Mouse (Mus musculus): ENCODE data around the gene Rdh1. TPM values are rescaled to one million over a fixed set of nuclear protein-coding genes. Genes with fewer than 3 reads are reported as not detected.
"Not testable (repeated sequence)": the region's sequence is repeated elsewhere in the genome, so short reads cannot be mapped to it uniquely, and the experiment has no call there.

Gene Rdh1
- polyA plus RNA-seq, 1 experiment from 2014 or later = not detected

- H3K9me3 ChIP-seq = no peaks in the 10 kb centered on the region
- WGBS = 59% methylated on average over 1 of the region's 1 CpGs
- no peaks in the 10 kb centered on the region for H3K27me3 ChIP-seq (replicated peaks)
- no peak overlapping the region for H3K27ac ChIP-seq (replicated peaks)
- no peak overlapping the region for H3K4me2 ChIP-seq
- H3K36me3 ChIP-seq = no peaks in the 10 kb centered on the region
- ATAC-seq (ENCODE audit: extremely low read depth, insufficient number of reproducible peaks, low FRiP score, low TSS enrichment) = no peak
- no peak overlapping the region for H3K9ac ChIP-seq
- H3K4me1 ChIP-seq = no peaks in the 10 kb centered on the region
- H3K4me3 ChIP-seq = no peak overlapping the region
Measured at GRCm38 (mm10) chr10:127799295-127799694, 39.8 kb downstream of the Rdh1 start.

DNA sequence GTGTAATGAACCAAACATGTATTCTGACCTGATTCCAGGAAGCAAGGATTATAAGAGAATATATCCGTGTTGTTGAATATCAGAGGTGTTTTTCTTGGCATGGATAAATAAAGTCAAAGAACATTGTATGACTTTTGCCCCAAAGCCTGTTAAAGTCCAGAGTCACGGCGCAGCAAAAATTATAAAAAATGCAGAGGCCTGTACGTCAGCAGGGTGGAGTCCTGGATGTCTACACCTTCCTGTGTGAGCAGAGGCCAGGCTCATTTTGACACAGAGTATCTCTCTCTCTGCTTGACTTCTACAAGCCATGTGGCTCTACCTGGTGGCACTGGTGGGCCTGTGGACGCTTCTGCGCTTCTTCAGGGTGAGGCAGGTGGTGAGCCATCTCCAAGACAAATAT, 41.4 kb downstream of the Rdh1 start, which contains the start of gene Rdh16:
Gene Rdh16, plus strand, starts transcription at position 262 of the 400 bp plus-strand sequence.
- Histone ChIP-seq H3K36me3 (no peaks in the 10 kb centered on the region), H3K4me1 (no peaks in the 10 kb centered on the region), H3K9me3 (no peaks in the 10 kb centered on the region), H3K4me3 (no peak within 1 kb of the TSS), H3K9ac (no peak within 1 kb of the TSS), H3K4me2 (no peak within 1 kb of the TSS), H3K27ac (replicated peaks) (no peak within 1 kb of the TSS), H3K27me3 (replicated peaks) (no peaks in the 10 kb centered on the region)
- WGBS = 72% methylated on average over 6 of the region's 6 CpGs
- ATAC-seq (ENCODE audit: extremely low read depth, insufficient number of reproducible peaks, low FRiP score, low TSS enrichment) = no peak

DNA sequence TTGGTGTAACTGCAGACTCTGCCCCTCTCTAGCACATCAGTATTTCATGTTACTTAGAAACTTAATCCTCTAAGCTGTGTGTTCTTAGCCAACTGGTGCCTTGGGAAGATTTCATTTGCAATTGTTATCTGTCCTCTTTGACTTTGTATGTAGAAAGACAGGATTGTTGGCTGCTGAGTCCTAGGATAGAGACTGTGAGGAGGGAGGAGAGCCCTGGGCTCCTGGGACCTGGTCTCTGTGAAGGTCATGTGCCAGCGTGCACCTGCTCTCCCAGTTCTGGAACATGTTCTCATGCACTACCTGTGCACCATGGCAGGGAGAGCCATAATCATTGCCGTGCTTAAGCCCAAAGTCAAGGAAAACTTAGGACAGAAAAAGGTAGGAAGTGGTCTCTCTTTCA, 42.1 kb downstream of the Rdh1 start:
- H3K9me3 ChIP-seq = no peaks in the 10 kb centered on the region
- H3K4me1 ChIP-seq = no peaks in the 10 kb centered on the region

GRCm38 (mm10) chr10:127802236-127802635, 42.7 kb downstream of the Rdh1 start:
- H3K27ac ChIP-seq (replicated peaks) = no peak overlapping the region
- WGBS = 67% methylated on average over 5 of the region's 5 CpGs
- no peaks in the 10 kb centered on the region for H3K9me3 ChIP-seq
- no peak overlapping the region for H3K4me2 ChIP-seq
- H3K36me3 ChIP-seq = no peaks in the 10 kb centered on the region
- H3K9ac ChIP-seq = no peak overlapping the region
- H3K4me3 ChIP-seq = no peak overlapping the region
- ATAC-seq (ENCODE audit: extremely low read depth, insufficient number of reproducible peaks, low FRiP score, low TSS enrichment) = no peak
- no peaks in the 10 kb centered on the region for H3K4me1 ChIP-seq
- no peaks in the 10 kb centered on the region for H3K27me3 ChIP-seq (replicated peaks)

More for the DNA sequence above, 42.1 kb downstream of the Rdh1 start:
- WGBS = 82% methylated on average over 2 of the region's 2 CpGs
- Histone ChIP-seq H3K4me3 (no peak overlapping the region), H3K4me2 (no peak overlapping the region), H3K27me3 (replicated peaks) (no peaks in the 10 kb centered on the region), H3K27ac (replicated peaks) (no peak overlapping the region), H3K36me3 (no peaks in the 10 kb centered on the region), H3K9ac (no peak overlapping the region)
- no peak for ATAC-seq (ENCODE audit: extremely low read depth, insufficient number of reproducible peaks, low FRiP score, low TSS enrichment)

DNA sequence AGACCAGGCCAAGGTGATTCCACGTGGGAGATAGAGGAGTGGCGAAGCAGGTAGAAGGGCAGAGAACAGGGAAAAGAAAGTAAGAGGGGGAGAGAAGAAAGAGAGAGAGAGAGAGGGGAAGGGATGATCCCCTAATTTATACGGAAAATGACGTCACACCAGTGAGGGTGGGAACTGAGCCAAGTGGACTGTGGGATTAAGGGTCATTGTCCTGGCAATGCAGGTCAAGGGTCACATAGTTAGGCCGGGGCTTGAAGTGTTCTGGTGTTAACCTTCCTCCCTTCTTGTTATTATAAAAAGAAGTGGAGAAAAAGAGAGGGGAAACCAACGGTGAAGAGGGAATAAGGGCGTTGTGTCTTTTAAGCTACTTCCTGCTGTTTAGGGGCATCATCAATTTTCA, 44.9 kb downstream of the Rdh1 start:
- Histone ChIP-seq H3K36me3 (no peaks in the 10 kb centered on the region), H3K4me3 (no peak overlapping the region), H3K27ac (replicated peaks) (no peak overlapping the region), H3K4me1 (no peaks in the 10 kb centered on the region), H3K9ac (no peak overlapping the region), H3K4me2 (no peak overlapping the region), H3K9me3 (no peaks in the 10 kb centered on the region), H3K27me3 (replicated peaks) (no peaks in the 10 kb centered on the region)
- ATAC-seq (ENCODE audit: extremely low read depth, insufficient number of reproducible peaks, low FRiP score, low TSS enrichment) = no peak
- WGBS = 70% methylated on average over 7 of the region's 7 CpGs

DNA sequence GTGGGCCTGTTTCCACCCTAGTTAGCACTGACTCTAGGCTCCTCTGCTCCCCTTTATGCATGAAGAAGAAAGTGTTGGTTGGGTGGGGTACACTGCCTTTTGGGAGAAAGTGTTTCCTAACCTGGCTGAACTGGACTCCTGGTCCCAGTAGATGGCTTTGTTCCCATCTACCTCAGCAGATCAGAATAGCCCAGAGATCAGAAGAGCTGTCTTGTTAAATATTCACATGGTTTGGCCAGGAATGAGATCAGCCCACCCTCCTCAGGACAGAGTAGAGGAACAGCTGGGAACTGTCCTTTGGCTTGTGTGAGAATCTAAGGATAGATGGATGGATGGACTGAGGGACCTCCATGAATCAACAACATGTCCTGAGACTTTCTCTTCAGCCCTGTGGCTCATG, 56.4 kb downstream of the Rdh1 start:
- Histone ChIP-seq H3K4me1 (no peaks in the 10 kb centered on the region), H3K4me2 (no peak overlapping the region), H3K4me3 (no peak overlapping the region), H3K27me3 (replicated peaks) (no peaks in the 10 kb centered on the region), H3K36me3 (no peaks in the 10 kb centered on the region), H3K9ac (no peak overlapping the region), H3K9me3 (peaks cover 12% of the 10 kb centered on the region), H3K27ac (replicated peaks) (no peak overlapping the region)
- ATAC-seq (ENCODE audit: extremely low read depth, insufficient number of reproducible peaks, low FRiP score, low TSS enrichment) = no peak

GRCm38 (mm10) chr10:127817268-127817910, 57.9 kb downstream of the Rdh1 start:
- H3K9me3 ChIP-seq = peaks cover 13% of the 10 kb centered on the region
- H3K27me3 ChIP-seq (replicated peaks); H3K27ac ChIP-seq (replicated peaks); H3K9ac ChIP-seq; H3K4me2 ChIP-seq; H3K4me1 ChIP-seq; H3K4me3 ChIP-seq; ATAC-seq (ENCODE audit: extremely low read depth, insufficient number of reproducible peaks, low FRiP score, low TSS enrichment); H3K36me3 ChIP-seq: not testable (repeated sequence)
- WGBS = 62% methylated on average over 4 of the region's 4 CpGs

Other genes starting within 250 kb of the Rdh1 start
- gene Ndufa4l2, start 244.8 kb upstream of the Rdh1 start, polyA plus RNA-seq (2015; fragmentation: Nextera tagmentation; extraction: Ambion mirVana) = 14.2 and 18.1 TPM in 2 replicates
- gene Shmt2, start 237.3 kb upstream of the Rdh1 start, polyA plus RNA-seq (2015; fragmentation: Nextera tagmentation; extraction: Ambion mirVana) = 78.3 and 84.5 TPM in 2 replicates
- 0.62 TPM in 2 replicates for gene Nxph4, start 225.2 kb upstream of the Rdh1 start, polyA plus RNA-seq (2015; fragmentation: Nextera tagmentation; extraction: Ambion mirVana)
- gene Lrp1, start 138.6 kb upstream of the Rdh1 start, polyA plus RNA-seq (2015; fragmentation: Nextera tagmentation; extraction: Ambion mirVana) = 30.7 and 37.9 TPM in 2 replicates
- gene Stat6, start 116.7 kb upstream of the Rdh1 start, polyA plus RNA-seq (2015; fragmentation: Nextera tagmentation; extraction: Ambion mirVana) = 24.5 and 24.6 TPM in 2 replicates
- gene Nemp1, start 92.8 kb upstream of the Rdh1 start, polyA plus RNA-seq (2015; fragmentation: Nextera tagmentation; extraction: Ambion mirVana) = 7.1 and 7.4 TPM in 2 replicates
- 9.7 and 10.4 TPM in 2 replicates for gene Nab2, start 91.2 kb upstream of the Rdh1 start, polyA plus RNA-seq (2015; fragmentation: Nextera tagmentation; extraction: Ambion mirVana)
- 0.27 and 0.28 TPM in 2 replicates for gene Myo1a, start 54.6 kb upstream of the Rdh1 start, polyA plus RNA-seq (2015; fragmentation: Nextera tagmentation; extraction: Ambion mirVana)
- 1.2 and 2.0 TPM in 2 replicates for gene Tac2, start 35.2 kb upstream of the Rdh1 start, polyA plus RNA-seq (2015; fragmentation: Nextera tagmentation; extraction: Ambion mirVana)
- 1.6 and 2.0 TPM in 2 replicates for gene Zbtb39, start 20.2 kb upstream of the Rdh1 start, polyA plus RNA-seq (2015; fragmentation: Nextera tagmentation; extraction: Ambion mirVana)
- gene Gpr182, start 8.0 kb upstream of the Rdh1 start, polyA plus RNA-seq (2015; fragmentation: Nextera tagmentation; extraction: Ambion mirVana) = 20.2 TPM in 2 replicates
- gene Rdh16f1, start 66 bp downstream of the Rdh1 start, polyA plus RNA-seq (2015; fragmentation: Nextera tagmentation; extraction: Ambion mirVana) = not detected in 2 replicates
- 0.15 and 0.23 TPM in 2 replicates for gene Rdh9, start 16.7 kb downstream of the Rdh1 start, polyA plus RNA-seq (2015; fragmentation: Nextera tagmentation; extraction: Ambion mirVana)
- gene Rdh16, start 41.4 kb downstream of the Rdh1 start, polyA plus RNA-seq (2015; fragmentation: Nextera tagmentation; extraction: Ambion mirVana) = not detected in 2 replicates
- not detected in 2 replicates for gene Rdh19, start 90.2 kb downstream of the Rdh1 start, polyA plus RNA-seq (2015; fragmentation: Nextera tagmentation; extraction: Ambion mirVana)
- gene Rdh16f2, start 106.8 kb downstream of the Rdh1 start, polyA plus RNA-seq (2015; fragmentation: Nextera tagmentation; extraction: Ambion mirVana) = not detected in 2 replicates
- gene Rdh7, start 129.1 kb downstream of the Rdh1 start, polyA plus RNA-seq (2015; fragmentation: Nextera tagmentation; extraction: Ambion mirVana) = not detected in 2 replicates
- not detected in 2 replicates for gene Sdr9c7, start 138.8 kb downstream of the Rdh1 start, polyA plus RNA-seq (2015; fragmentation: Nextera tagmentation; extraction: Ambion mirVana)
- gene Hsd17b6, start 247.9 kb downstream of the Rdh1 start, polyA plus RNA-seq (2015; fragmentation: Nextera tagmentation; extraction: Ambion mirVana) = not detected in 2 replicates